Mouse (Mus musculus) bone marrow, adult 2 months (tissue): ENCODE measurements around the gene Pigz. TPM values are rescaled to one million over a fixed set of nuclear protein-coding genes. Genes with fewer than 3 reads are reported as not detected.
A peak's percentile ranks its signal among the peaks of the same experiment; 100 is the strongest.

Experiments used
- H3K27ac ChIP-seq: fragments of 200-500 bp; 2 replicates; pipeline ENCODE4 v1.5.1; 2012; ENCODE audit warnings: low read depth, mild to moderate bottlenecking, control low read depth, inconsistent platforms, low read length; ENCODE audit not compliant: control insufficient read depth, poor library complexity, insufficient read depth
- H3K4me1 ChIP-seq: fragments of 200-500 bp; 2 replicates; pipeline ENCODE4 v1.6.1; 2011; ENCODE audit warnings: low read length; ENCODE audit not compliant: control insufficient read depth, insufficient read depth
- H3K4me3 ChIP-seq: fragments of 200-500 bp; replicated peaks from 2 replicates; pipeline ENCODE3; 2011; ENCODE audit warnings: mild to moderate bottlenecking, low read depth, low read length, control low read depth; ENCODE audit not compliant: control insufficient read depth
- CTCF ChIP-seq: fragments of 200-500 bp; IDR thresholded peaks from 2 replicates; pipeline ENCODE4 v1.5.1; 2011; ENCODE audit warnings: low read length, control low read depth; ENCODE audit not compliant: control insufficient read depth, insufficient read depth
- POLR2A ChIP-seq: fragments of 200-500 bp; IDR thresholded peaks from 2 replicates; pipeline ENCODE4 v1.6.1; 2011; ENCODE audit warnings: low read depth, mild to moderate bottlenecking, control low read depth, low read length, borderline replicate concordance; ENCODE audit not compliant: control insufficient read depth
- WGBS: fragments of 180-500 bp; shearing (Covaris S2); methylation state at CpG from one replicate; pipeline ENCODE4 v1.1.7; 2018; 5-methylcytosine and 5-hydroxymethylcytosine counted together
- polyA plus RNA-seq: library from polyadenylated mRNA; stranded (reverse); fragments of >200 nt; gene quantifications from 2 replicates; pipeline ENCODE4 v1.2.4, GENCODE M21; 2011; ENCODE audit warnings: low replicate concordance; ENCODE audit not compliant: missing spikeins, insufficient read depth, insufficient read length

Gene Pigz
- polyA plus RNA-seq, 1 experiment, result 6.2 TPM

DNA sequence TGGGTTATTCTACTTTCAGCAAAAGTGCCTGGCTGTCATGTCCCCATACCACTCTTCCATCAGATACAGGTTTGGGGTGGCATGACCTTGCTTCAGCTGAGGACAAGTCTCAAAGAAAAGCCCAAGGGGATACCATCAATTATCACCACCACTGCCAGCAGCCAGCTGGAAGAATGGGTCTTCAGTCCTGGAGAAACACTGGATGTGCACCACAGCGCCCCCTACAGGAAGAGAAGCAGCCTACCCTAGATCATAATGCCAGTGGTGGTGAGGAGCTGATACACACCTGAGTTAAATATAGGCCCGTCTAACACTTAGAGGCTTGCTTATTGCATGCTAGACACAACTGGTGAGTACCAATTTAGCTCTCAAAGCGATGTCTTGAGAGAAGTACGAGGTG is 28.3 kb upstream of the Pigz start:
- Histone ChIP-seq H3K4me3 (no peak overlapping the region), H3K4me1 (no peaks in the 10 kb centered on the region; the same call in 1 of the 2 replicates), H3K27ac (no peak overlapping the region)
- no peak for TF ChIP-seq POLR2A
- peak; percentile 62 for TF ChIP-seq CTCF
- 64% methylated on average over 4 of the region's 4 CpGs for WGBS

DNA sequence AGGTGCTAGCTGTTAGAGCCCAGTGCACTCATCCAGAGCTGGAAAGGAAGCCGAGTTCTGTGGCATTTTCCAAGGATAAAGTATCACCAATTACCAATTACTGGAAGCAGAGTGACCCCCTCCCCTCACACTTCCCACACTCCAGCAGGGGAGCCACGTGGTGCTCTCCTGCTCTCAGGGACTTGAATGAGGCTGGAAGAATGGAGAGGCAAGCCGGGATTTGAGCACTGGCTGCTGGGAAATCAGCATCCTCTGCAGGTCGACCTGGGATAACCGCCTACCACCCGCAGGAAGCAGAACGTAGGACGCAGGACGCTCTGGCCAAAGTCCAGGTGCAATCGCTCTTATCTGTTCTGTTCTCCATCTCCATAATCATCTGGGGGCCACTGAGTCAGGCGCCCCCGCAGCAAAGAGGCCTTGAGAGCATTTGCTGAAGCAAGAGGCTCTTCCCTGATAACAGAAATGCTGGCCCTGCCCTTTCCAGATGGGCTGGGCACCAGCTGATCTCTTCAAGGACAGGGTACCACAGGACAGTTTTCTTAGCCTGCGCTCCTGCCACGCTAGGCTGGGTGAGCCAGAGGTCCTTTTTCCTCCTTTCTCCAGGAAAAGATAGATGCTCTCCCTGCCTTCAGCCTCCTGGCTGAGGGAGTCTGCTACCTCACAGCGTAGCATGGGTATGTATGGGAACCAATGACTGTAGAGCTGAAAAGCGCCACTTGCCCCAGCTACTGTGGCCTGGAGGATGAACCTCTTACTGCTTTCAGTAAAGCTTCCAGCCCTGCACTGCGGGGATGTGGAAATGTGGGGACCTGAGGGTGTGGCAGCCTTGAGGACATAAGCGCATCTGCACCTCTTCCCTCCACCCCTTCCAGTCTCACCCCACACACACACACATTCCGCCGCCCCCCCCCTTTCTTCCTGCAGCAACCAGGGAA is 27.5 kb upstream of the Pigz start:
- WGBS, result 56% methylated on average over 20 of the region's 20 CpGs
- no peaks in the 10 kb centered on the region; the same call in 1 of the 2 replicates for H3K4me1 ChIP-seq
- TF ChIP-seq CTCF (no peak), POLR2A (no peak)
- no peak overlapping the region for H3K4me3 ChIP-seq
- no peak overlapping the region for H3K27ac ChIP-seq

DNA sequence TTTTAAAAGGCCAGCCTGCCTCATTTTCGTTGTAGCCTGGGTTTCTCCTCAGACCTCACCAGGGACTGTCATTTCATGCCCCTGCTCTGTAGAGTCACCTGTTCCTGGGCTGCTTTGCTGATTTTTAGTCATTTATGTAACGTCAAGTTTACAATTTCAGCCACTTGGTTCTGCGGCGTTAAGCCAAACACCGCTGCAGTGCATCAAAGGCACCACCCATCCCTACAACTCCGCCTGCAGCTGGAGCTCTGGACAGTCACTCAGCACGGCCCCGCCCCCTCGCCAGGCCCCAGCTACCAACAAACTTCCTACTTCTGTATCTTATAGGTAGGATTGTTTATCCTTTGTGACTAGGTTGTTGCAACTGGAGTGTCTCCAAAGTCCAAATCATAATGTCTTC is 26.8 kb upstream of the Pigz start:
- Histone ChIP-seq H3K4me3 (no peak overlapping the region), H3K4me1 (no peaks in the 10 kb centered on the region; the same call in 1 of the 2 replicates), H3K27ac (no peak overlapping the region)
- TF ChIP-seq CTCF, result no peak
- no peak for TF ChIP-seq POLR2A
- WGBS, result 23% methylated on average over 9 of the region's 9 CpGs

- WGBS, result 8% methylated on average over 11 of the region's 11 CpGs
- TF ChIP-seq CTCF (no peak), POLR2A (no peak)
Observed at GRCm38 (mm10) chr16:31908959-31909358, 24.7 kb upstream of the Pigz start.

GRCm38 (mm10) chr16:31910281-31910847 is 23.3 kb upstream of the Pigz start:
- H3K27ac ChIP-seq, result no peak overlapping the region
- 36% methylated on average over 10 of the region's 10 CpGs for WGBS
- H3K4me3 ChIP-seq, result no peak overlapping the region
- no peaks in the 10 kb centered on the region for H3K4me1 ChIP-seq
- TF ChIP-seq POLR2A (no peak), CTCF (no peak)

More at GRCm38 (mm10) chr16:31908959-31909358, 24.7 kb upstream of the Pigz start:
- Histone ChIP-seq H3K4me1 (no peaks in the 10 kb centered on the region; the same call in 1 of the 2 replicates), H3K4me3 (no peak overlapping the region), H3K27ac (no peak overlapping the region)

- WGBS, result 85% methylated on average over 11 of the region's 11 CpGs
- no peaks in the 10 kb centered on the region for H3K4me1 ChIP-seq
Observed at GRCm38 (mm10) chr16:31917776-31918175, 15.9 kb upstream of the Pigz start.

DNA sequence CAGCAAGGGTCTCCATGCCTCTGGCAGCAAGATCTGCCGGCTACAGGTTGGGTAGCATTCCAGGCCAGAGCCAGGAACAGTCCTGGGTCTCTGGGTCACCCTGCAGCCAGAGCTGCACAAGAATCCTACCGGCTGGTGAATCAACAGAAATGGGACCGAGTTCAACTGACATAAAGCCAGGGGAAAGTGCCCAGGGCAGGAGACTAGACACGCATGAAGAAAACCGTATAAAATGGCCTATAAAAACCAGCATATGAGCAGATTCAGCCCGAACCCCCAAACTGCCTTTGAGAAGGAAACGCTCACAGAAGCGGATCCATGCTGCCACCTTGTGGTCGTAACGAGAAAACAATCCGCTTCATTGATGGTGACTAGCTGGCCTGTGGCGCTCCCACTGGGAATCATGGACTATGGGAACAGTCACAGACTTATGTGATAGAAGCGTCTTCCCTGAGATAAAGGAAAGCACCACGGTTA is 15.4 kb upstream of the Pigz start:
- 7% methylated on average over 14 of the region's 14 CpGs for WGBS
- TF ChIP-seq CTCF, result peak; percentile 78
- no peak for TF ChIP-seq POLR2A
- no peaks in the 10 kb centered on the region for H3K4me1 ChIP-seq
- H3K27ac ChIP-seq, result no peak overlapping the region
- no peak overlapping the region for H3K4me3 ChIP-seq

More at GRCm38 (mm10) chr16:31917776-31918175, 15.9 kb upstream of the Pigz start:
- TF ChIP-seq POLR2A (no peak), CTCF (no peak)
- H3K4me3 ChIP-seq, result no peak overlapping the region
- no peak overlapping the region for H3K27ac ChIP-seq

GRCm38 (mm10) chr16:31924368-31924767 is 9.3 kb upstream of the Pigz start:
- 82% methylated on average over 6 of the region's 6 CpGs for WGBS
- TF ChIP-seq CTCF (no peak), POLR2A (no peak)
- no peak overlapping the region for H3K4me3 ChIP-seq
- H3K27ac ChIP-seq, result no peak overlapping the region
- H3K4me1 ChIP-seq, result no peaks in the 10 kb centered on the region
